Mouse (Mus musculus) forebrain, embryonic 11.5 days (tissue): ENCODE results near the gene Fndc11. TPM values are rescaled to one million over a fixed set of nuclear protein-coding genes. Genes with fewer than 3 reads are reported as not detected.

ENCODE experiments used
- ATAC-seq: fragments of 200-750 bp; cut with Nextera tagmentation; replicated peaks from 2 replicates; pipeline ENCODE4 v1.8.0; 2017; ENCODE audit warnings: moderate TSS enrichment; ENCODE audit not compliant: low FRiP score
- DNase-seq: peaks from one replicate; pipeline ENCODE4 v3.0.0-alpha.2; 2017; ENCODE audit warnings: low spot score
- H3K27ac ChIP-seq: fragments of 300-500 bp; sonication (generic); 2 replicates; pipeline ENCODE4 v1.5.1; 2014; ENCODE audit warnings: low read depth, low read length
- H3K27me3 ChIP-seq: fragments of 300-500 bp; sonication (generic); 2 replicates; pipeline ENCODE4 v1.6.1; 2014; ENCODE audit warnings: mild to moderate bottlenecking, low read length, mixed read lengths; ENCODE audit not compliant: control insufficient read depth, insufficient read depth
- H3K36me3 ChIP-seq: fragments of 300-500 bp; sonication (generic); 2 replicates; pipeline ENCODE4 v1.6.1; 2014; ENCODE audit warnings: mild to moderate bottlenecking, low read length, moderate library complexity, mixed read lengths; ENCODE audit not compliant: control insufficient read depth, insufficient read depth
- H3K4me1 ChIP-seq: fragments of 300-500 bp; sonication (generic); replicated peaks from 2 replicates; pipeline ENCODE4 v1.6.1; 2014; ENCODE audit warnings: low read length, mixed read lengths; ENCODE audit not compliant: control insufficient read depth, insufficient read depth
- H3K4me2 ChIP-seq: fragments of 300-500 bp; sonication (generic); 2 replicates; pipeline ENCODE4 v1.6.1; 2014; ENCODE audit warnings: low read depth, mild to moderate bottlenecking, low read length, moderate library complexity, mixed read lengths; ENCODE audit not compliant: severe bottlenecking
- H3K4me3 ChIP-seq: fragments of 300-500 bp; sonication (generic); 2 replicates; pipeline ENCODE4 v1.5.1; 2014; ENCODE audit warnings: low read depth, low read length
- H3K9ac ChIP-seq: fragments of 300-500 bp; sonication (generic); 2 replicates; pipeline ENCODE4 v1.6.1; 2014; ENCODE audit warnings: low read length
- H3K9me3 ChIP-seq: fragments of 300-500 bp; sonication (generic); 2 replicates; pipeline ENCODE4 v1.6.1; 2016; ENCODE audit warnings: low read length, mixed read lengths; ENCODE audit not compliant: control insufficient read depth
- WGBS: fragments of 180-500 bp; shearing (Covaris S2); extraction: QIAGEN DNeasy Blood & Tissue Kit; methylation state at CpG from one replicate; pipeline ENCODE4 v1.1.7; 2014; 5-methylcytosine and 5-hydroxymethylcytosine counted together
- polyA plus RNA-seq: library from polyadenylated mRNA; unstranded; fragments of >200 nt; fragmentation: Nextera tagmentation; extraction: Ambion mirVana; gene quantifications from 2 replicates; pipeline ENCODE4 v1.2.1, GENCODE M21; 2014

Gene Fndc11
- polyA plus RNA-seq, 1 experiment from 2014 or later = not detected

DNA sequence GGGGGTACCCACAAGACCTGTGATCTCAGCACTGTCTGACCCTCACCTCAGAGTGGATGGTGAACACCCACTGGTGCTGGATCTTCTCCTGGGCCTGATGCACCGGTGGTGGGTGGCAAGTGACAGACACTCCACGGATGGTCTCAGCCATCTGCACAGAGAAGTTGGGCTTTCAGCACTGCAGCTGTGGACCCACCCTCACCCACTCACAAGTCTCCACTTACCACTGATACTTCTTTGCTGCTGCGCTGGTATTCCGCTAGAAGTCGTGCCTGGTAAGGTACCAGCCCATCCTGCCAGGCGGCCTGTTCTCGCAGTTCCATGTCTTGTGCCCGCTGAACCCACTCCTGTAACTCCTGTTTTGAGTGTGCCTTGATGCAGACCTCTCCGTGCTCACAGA, 19.4 kb downstream of the Fndc11 start:
- no peak overlapping the region for H3K27ac ChIP-seq
- no peak overlapping the region for H3K4me3 ChIP-seq
- H3K9me3 ChIP-seq = no peaks in the 10 kb centered on the region
- H3K9ac ChIP-seq = no peak overlapping the region
- H3K4me1 ChIP-seq = no peaks in the 10 kb centered on the region; the same call in 1 of the 2 replicates
- no peaks in the 10 kb centered on the region for H3K27me3 ChIP-seq
- no peak for ATAC-seq
- 93% methylated on average over 9 of the region's 9 CpGs for WGBS
- H3K36me3 ChIP-seq = no peaks in the 10 kb centered on the region
- H3K4me2 ChIP-seq = no peak overlapping the region
- DNase-seq = no peak

DNA sequence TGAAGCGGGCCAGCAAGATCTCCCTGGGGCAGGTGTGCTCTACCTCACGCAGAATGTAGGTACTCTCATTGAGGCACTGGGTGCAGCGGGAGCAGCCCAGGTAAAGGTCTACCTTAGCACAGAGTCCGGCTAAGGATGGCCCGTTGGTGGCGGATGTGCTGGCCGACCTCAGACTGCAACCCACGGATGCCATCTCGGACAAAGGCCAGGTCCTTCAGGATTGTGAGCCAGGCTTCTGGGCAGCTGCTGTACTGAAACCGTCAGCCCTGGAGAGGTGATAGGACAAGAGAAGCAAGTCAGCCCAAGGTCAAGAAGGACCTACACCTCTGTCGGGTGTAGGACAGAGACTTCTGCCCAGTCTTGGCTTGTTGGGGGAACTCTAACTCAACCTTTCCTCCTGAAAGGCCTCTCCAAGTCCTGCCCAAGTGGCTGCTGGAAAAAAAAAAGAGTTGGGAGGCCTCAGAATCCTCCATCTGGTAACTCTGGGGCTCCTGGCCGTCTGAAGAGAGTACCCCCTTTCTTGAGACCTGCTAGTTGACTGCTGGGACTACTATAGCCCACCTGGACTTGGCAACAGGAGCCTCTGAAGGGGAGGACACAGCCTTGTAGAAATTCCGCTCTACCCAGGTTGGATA, 21.1 kb downstream of the Fndc11 start:
- Histone ChIP-seq H3K4me3 (no peak overlapping the region), H3K4me1 (no peaks in the 10 kb centered on the region; the same call in 1 of the 2 replicates), H3K27me3 (no peaks in the 10 kb centered on the region), H3K36me3 (no peaks in the 10 kb centered on the region), H3K9ac (no peak overlapping the region), H3K9me3 (no peaks in the 10 kb centered on the region), H3K4me2 (no peak overlapping the region), H3K27ac (no peak overlapping the region)
- no peak for ATAC-seq
- WGBS = 92% methylated on average over 13 of the region's 13 CpGs
- DNase-seq = no peak

DNA sequence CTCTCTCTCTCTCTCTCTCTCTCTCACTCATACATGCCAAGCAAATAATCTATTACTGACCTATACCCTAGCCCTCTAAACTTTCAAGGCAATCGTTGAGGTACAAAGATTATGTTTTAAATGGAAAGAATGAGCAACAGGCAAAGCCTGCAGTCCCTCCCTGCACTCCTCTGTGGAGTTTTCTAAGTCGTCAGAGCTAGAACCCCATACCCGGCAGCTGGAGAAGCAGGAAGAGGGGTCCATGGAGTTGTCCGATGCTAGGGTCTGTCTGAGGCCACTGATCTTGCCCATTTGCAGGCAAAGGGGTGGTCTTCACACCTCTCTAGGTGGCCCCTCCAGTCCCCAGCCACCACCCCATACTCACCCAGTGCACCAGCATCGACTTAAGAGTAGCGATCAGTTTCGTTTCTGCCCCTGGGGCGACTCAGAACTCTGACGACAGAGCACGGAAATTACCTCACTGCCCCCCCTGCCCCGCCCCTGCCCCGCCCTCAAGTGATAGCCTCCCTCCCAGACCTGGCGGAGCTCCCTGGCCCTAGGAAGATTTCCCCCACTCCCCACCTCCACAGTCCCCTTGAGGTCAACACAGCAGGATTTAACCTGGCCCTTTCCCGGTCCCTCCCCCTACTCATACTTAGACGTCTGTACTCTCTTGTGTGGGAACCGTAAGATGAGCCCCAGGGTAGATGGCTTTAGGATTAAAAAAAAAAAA, 21.9 kb downstream of the Fndc11 start, which contains the start of gene Helz2:
Gene Helz2 (minus strand): TSS at position 426 of the 712 bp plus-strand sequence.
- Histone ChIP-seq H3K4me1 (no peaks in the 10 kb centered on the region; the same call in 1 of the 2 replicates), H3K27ac (no peak within 1 kb of the TSS), H3K36me3 (no peaks in the 10 kb centered on the region), H3K9ac (0 out of 2 replicates have a peak within 1 kb of the TSS, but pooled peaks have one; percentile 43), H3K4me3 (peak within 1 kb of the TSS; percentile 26), H3K9me3 (no peaks in the 10 kb centered on the region), H3K27me3 (no peaks in the 10 kb centered on the region), H3K4me2 (peak within 1 kb of the TSS; percentile 42)
- ATAC-seq (peak; percentile 55; the same call in 1 of the 2 replicates), DNase-seq (no peak)
- WGBS = 17% methylated on average over 16 of the region's 16 CpGs

DNA sequence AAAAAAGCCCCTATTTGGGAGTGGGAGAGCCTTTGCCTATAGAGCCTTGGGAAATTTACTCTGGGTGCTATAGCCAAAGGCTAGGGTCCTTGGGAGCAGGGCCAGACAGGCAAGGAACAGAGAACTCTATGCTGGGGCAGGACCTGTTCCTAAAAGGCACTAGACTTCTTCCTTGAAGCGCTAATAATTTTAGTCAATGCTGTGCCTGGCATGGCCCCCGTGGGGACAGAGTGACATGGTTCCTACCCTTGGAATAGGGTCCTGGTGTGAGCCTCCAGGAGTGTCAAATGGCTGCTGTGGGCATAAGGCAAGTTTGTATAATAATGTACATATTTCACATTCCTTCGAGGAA, 22.5 kb downstream of the Fndc11 start:
- no peak overlapping the region for H3K4me3 ChIP-seq
- WGBS = 75% methylated on average over 3 of the region's 3 CpGs

DNA sequence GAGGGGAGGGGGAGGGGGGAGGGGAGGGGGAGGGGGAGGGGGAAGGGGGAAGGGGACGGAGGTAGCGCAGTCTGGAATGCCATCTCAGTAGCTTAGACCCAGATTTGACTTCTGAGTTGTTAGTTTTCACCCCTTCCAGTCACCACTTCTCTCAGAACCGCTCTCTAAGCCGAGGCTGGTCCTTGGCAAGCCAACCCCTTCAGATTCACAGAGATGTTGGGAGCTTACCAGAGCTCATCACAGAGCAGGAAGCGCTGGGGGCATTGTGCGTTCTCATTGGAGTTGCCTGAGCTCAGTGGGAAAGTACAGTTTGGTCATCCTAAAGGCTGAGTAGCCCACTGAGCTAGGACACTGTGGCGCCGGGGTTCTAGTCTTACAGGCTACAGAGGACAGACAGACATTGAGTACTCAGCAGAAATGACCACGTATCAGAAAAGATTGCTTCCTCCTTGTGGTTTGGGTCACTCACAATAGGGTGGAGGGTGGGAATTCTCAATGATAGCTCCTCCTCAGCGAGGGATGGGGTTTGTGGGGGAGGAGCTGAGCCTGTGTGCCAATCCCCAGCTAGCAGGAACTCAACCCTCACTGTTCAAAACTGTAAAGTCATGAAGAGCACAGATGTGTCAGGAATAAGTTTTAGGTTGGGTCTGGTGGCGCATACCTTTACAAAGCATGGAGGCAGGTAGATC, 24.0 kb downstream of the Fndc11 start:
- H3K27ac ChIP-seq = no peak overlapping the region
- WGBS = 38% methylated on average over 11 of the region's 11 CpGs
- DNase-seq (no peak), ATAC-seq (no peak)
- no peak overlapping the region for H3K4me2 ChIP-seq
- no peaks in the 10 kb centered on the region; the same call in 1 of the 2 replicates for H3K4me1 ChIP-seq
- no peak overlapping the region for H3K9ac ChIP-seq
- no peaks in the 10 kb centered on the region for H3K27me3 ChIP-seq
- no peaks in the 10 kb centered on the region for H3K36me3 ChIP-seq
- no peaks in the 10 kb centered on the region for H3K9me3 ChIP-seq
- H3K4me3 ChIP-seq = no peak overlapping the region

More for the DNA sequence above, 22.5 kb downstream of the Fndc11 start:
- Histone ChIP-seq H3K4me1 (no peaks in the 10 kb centered on the region; the same call in 1 of the 2 replicates), H3K27ac (no peak overlapping the region), H3K27me3 (no peaks in the 10 kb centered on the region), H3K36me3 (no peaks in the 10 kb centered on the region), H3K9ac (no peak overlapping the region), H3K9me3 (no peaks in the 10 kb centered on the region), H3K4me2 (peak overlapping the region; percentile 42; the same call in 1 of the 2 replicates)
- DNase-seq (no peak), ATAC-seq (no peak)

DNA sequence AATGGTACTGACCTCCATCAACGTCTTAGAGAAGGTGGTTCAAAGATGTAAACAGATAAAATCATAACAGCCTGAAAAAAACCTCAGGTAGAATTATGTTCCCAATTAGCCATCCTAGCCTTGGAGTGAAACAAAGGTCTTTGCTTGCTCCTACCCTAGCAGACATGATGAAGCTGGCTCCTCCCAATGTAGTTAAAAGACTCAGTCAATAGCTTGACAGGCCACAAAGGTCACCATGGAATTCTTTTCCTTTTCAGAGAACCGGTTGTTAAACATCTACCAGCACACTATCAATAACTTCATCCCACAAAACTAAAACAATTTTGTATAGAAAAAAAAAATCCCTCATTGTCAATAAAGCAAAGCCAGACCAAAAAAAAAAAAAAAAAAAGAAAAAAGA, 25.2 kb downstream of the Fndc11 start:
- DNase-seq (no peak), ATAC-seq (no peak)
- Histone ChIP-seq H3K9ac (no peak overlapping the region), H3K27me3 (no peaks in the 10 kb centered on the region), H3K4me3 (no peak overlapping the region), H3K4me1 (no peaks in the 10 kb centered on the region; the same call in 1 of the 2 replicates), H3K36me3 (no peaks in the 10 kb centered on the region), H3K4me2 (no peak overlapping the region), H3K27ac (no peak overlapping the region), H3K9me3 (no peaks in the 10 kb centered on the region)
- 30% methylated on average over 2 of the region's 2 CpGs for WGBS

DNA sequence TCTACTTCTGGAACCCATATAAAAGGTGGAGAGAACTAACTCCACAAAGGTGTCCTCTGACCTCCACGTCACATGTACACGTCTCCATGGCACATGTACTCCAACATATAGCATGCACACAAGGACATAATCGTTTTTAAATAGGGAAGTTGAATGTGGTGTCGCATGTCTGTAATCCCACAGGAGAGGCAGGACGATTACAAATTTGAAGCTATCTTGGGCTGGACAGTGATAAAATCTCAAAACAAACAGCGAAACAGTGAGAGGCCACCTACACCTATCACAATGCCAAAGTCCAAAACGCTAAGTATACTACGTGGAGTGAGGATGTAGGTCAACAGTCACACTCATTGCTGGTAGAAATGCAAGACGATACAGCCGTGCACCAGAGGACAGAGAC, 29.4 kb downstream of the Fndc11 start:
- ATAC-seq = no peak
- no peaks in the 10 kb centered on the region for H3K4me1 ChIP-seq
- H3K9ac ChIP-seq = no peak overlapping the region
- peaks cover 9% of the 10 kb centered on the region for H3K36me3 ChIP-seq
- no peak overlapping the region for H3K4me3 ChIP-seq
- H3K27me3 ChIP-seq = no peaks in the 10 kb centered on the region
- no peak overlapping the region for H3K27ac ChIP-seq
- H3K9me3 ChIP-seq = no peaks in the 10 kb centered on the region
- H3K4me2 ChIP-seq = no peak overlapping the region
- DNase-seq = no peak
- 90% methylated on average over 10 of the region's 10 CpGs for WGBS

DNA sequence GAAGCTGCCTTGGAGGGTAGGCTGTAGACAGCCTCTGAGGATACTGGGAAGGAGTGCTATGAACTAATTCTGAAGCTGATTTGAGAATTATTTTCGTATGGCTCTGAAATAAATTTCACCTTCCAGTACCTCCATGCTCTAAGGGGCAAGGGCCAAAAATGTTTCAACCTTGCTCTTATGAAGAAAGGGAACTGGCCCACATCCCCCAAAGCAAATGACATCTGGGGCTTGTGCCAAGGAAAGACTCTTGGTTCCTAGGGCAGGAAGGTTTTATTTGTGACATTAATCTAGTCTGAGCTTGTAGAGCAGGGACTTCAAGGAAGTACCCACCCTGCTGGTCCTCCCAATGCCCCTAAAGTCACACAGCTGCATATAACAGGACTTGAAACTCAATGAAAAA, 32.0 kb downstream of the Fndc11 start:
- Histone ChIP-seq H3K27me3 (no peaks in the 10 kb centered on the region), H3K4me2 (no peak overlapping the region), H3K4me3 (no peak overlapping the region), H3K4me1 (no peaks in the 10 kb centered on the region), H3K36me3 (peaks cover 11% of the 10 kb centered on the region), H3K9me3 (no peaks in the 10 kb centered on the region), H3K9ac (no peak overlapping the region), H3K27ac (no peak overlapping the region)
- ATAC-seq = no peak
- no peak for DNase-seq
- 75% methylated on average over 1 of the region's 1 CpGs for WGBS
